ENCODE assay signal across 8 mouse cellular contexts in the genomic region with DNA sequence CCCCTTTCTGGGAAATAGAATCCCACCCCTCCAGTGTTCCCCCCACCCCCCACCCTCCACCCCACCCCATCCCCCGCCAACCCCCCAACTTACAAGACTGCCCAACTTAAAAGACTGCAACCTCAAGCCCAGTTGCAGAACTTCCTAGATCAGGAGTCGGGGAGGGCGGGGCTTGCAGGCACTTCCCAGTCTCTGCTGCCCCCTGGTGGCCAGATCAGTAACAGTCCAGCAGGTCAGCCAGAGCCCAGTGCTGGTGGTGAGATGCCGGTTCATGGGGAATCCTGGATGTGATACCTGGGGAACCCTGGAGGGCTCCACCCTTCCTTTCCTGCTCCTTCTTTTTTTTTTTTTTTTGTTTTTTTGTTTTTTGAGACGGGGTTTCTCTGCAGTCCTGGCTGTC. TPM values are rescaled to one million over a fixed set of nuclear protein-coding genes. Genes with fewer than 3 reads are reported as not detected.
A peak's percentile ranks its signal among the peaks of the same experiment; 100 is the strongest.
DNase-seq lines count a peak whose midpoint lies in the region; ATAC-seq lines count a peak whose summit lies in the region.

No protein-coding gene starts in this region.

- 0 out of 2 replicates have a peak, but pooled peaks have one; percentile 24 for ATAC-seq in embryonic facial prominence, embryonic 12.5 days (ENCODE audit: insufficient number of reproducible peaks, insufficient read depth, low FRiP score, low TSS enrichment)
- 0 out of 2 replicates have a peak, but pooled peaks have one; percentile 16 for ATAC-seq in kidney, embryonic 15.5 days (replicated peaks; ENCODE audit: low FRiP score)
- ATAC-seq in stomach, embryonic 14.5 days (ENCODE audit: insufficient number of reproducible peaks, insufficient read depth, low FRiP score, low read depth) = peak; percentile 29; the same call in 1 of the 2 replicates

- H3K4me3 ChIP-seq in embryonic facial prominence, embryonic 12.5 days = no peak overlapping the region
- no peak overlapping the region for H3K4me3 ChIP-seq in kidney, embryonic 15.5 days (replicated peaks)
- H3K4me3 ChIP-seq in stomach, embryonic 14.5 days (ENCODE audit: low read depth, low read length) = no peak overlapping the region

- DNase-seq in A20 (ENCODE audit: low read depth, low spot score) = peak; percentile 91
- DNase-seq in adrenal gland, postnatal 25 days = peak; percentile 95
- peak; percentile 90 for DNase-seq in heart, adult 8-10 months (ENCODE audit: low spot score)
- DNase-seq in liver = peak; percentile 94
- DNase-seq in monocyte, adult 2 months (ENCODE audit: low read depth in 1 of 2, low spot score in 2 of 2) = peak; percentile 76 to 88

- WGBS in embryonic facial prominence, embryonic 12.5 days = 2% methylated on average over 5 of the region's 5 CpGs
- 3% methylated on average over 5 of the region's 5 CpGs for WGBS in kidney, embryonic 15.5 days
- WGBS in stomach, embryonic 14.5 days = 0% methylated on average over 5 of the region's 5 CpGs

- H3K9ac ChIP-seq in embryonic facial prominence, embryonic 12.5 days = no peak overlapping the region
- H3K9ac ChIP-seq in kidney, embryonic 15.5 days = no peak overlapping the region
- no peak overlapping the region for H3K9ac ChIP-seq in stomach, embryonic 14.5 days (replicated peaks; ENCODE audit: low read depth, low read length)

- H3K4me1 ChIP-seq in embryonic facial prominence, embryonic 12.5 days = peaks cover 6% of the 10 kb centered on the region; the same call in 1 of the 2 replicates
- H3K4me1 ChIP-seq in kidney, embryonic 15.5 days = peaks cover 12% of the 10 kb centered on the region
- H3K4me1 ChIP-seq in stomach, embryonic 14.5 days (ENCODE audit: control insufficient read depth, insufficient read depth, low read length) = peaks cover 6% of the 10 kb centered on the region; the same call in 1 of the 2 replicates

- no peaks in the 10 kb centered on the region for H3K9me3 ChIP-seq in embryonic facial prominence, embryonic 12.5 days
- H3K9me3 ChIP-seq in kidney, embryonic 15.5 days (replicated peaks) = no peaks in the 10 kb centered on the region
- no peaks in the 10 kb centered on the region for H3K9me3 ChIP-seq in stomach, embryonic 14.5 days (ENCODE audit: control insufficient read depth, low read depth, low read length)

- H3K27ac ChIP-seq in embryonic facial prominence, embryonic 12.5 days = no peak overlapping the region
- no peak overlapping the region for H3K27ac ChIP-seq in kidney, embryonic 15.5 days
- no peak overlapping the region for H3K27ac ChIP-seq in stomach, embryonic 14.5 days (ENCODE audit: low read length)

- no peaks in the 10 kb centered on the region for H3K36me3 ChIP-seq in embryonic facial prominence, embryonic 12.5 days
- H3K36me3 ChIP-seq in kidney, embryonic 15.5 days = no peaks in the 10 kb centered on the region
- no peaks in the 10 kb centered on the region for H3K36me3 ChIP-seq in stomach, embryonic 14.5 days (ENCODE audit: control insufficient read depth, insufficient read depth, low read length)

- H3K27me3 ChIP-seq in embryonic facial prominence, embryonic 12.5 days = no peaks in the 10 kb centered on the region
- no peaks in the 10 kb centered on the region for H3K27me3 ChIP-seq in kidney, embryonic 15.5 days
- no peaks in the 10 kb centered on the region for H3K27me3 ChIP-seq in stomach, embryonic 14.5 days (ENCODE audit: control insufficient read depth, insufficient read depth, low read length)

- no peak overlapping the region for H3K4me2 ChIP-seq in embryonic facial prominence, embryonic 12.5 days (replicated peaks)
- H3K4me2 ChIP-seq in kidney, embryonic 15.5 days = no peak overlapping the region
- H3K4me2 ChIP-seq in stomach, embryonic 14.5 days (replicated peaks; ENCODE audit: low read depth, low read length) = no peak overlapping the region

RNA-seq across cellular contexts. Expression of a gene that starts 23.1 kb away (rescaled TPM):
- total RNA-seq in adrenal gland, postnatal 25 days (2021) = 4.8 and 6.5 TPM in 2 replicates
- polyA plus RNA-seq in embryonic facial prominence, embryonic 12.5 days (2016; fragmentation: Nextera tagmentation; extraction: Ambion mirVana) = 2.4 and 2.8 TPM in 2 replicates
- 10 to 100 TPM in 1 of 4 experiments, 1 to 10 TPM in 3; 5.3 to 10.4 (median 7.5) TPM for total RNA-seq in heart, adult 8-10 months (2022)
- 5.1 and 6.0 TPM in 2 replicates for polyA plus RNA-seq in kidney, embryonic 15.5 days (2015; fragmentation: Nextera tagmentation; extraction: Ambion mirVana)
- 2.6 and 3.1 TPM in 2 replicates for polyA plus RNA-seq in stomach, embryonic 14.5 days (2014; fragmentation: Nextera tagmentation; extraction: Ambion mirVana)
